Mouse (Mus musculus) CH12.LX (cell line): Measurements from ENCODE around the gene Ndufc2.

Experiments
- CHD2 ChIP-seq: IDR thresholded peaks from 2 replicates; pipeline ENCODE4 v1.6.1; 2011; ENCODE audit warnings: low read length, improper control_type of control experiment
- CTCF ChIP-seq, 2 experiments: IDR thresholded peaks in 1 of 2; conservative IDR thresholded peaks in 1 of 2; 2 replicates each; pipeline ENCODE4 v1.5.1; 2011 to 2012; ENCODE audit warnings: low read depth in 2 of 2, low read length in 2 of 2, improper control_type of control experiment in 1 of 2, inconsistent platforms in 1 of 2, mild to moderate bottlenecking in 1 of 2, moderate library complexity in 1 of 2
- HCFC1 ChIP-seq: IDR thresholded peaks from 2 replicates; pipeline ENCODE4 v1.6.1; 2012; ENCODE audit warnings: low read depth, mild to moderate bottlenecking, inconsistent platforms, low read length, improper control_type of control experiment
- POLR2AphosphoS2 ChIP-seq: IDR thresholded peaks from 2 replicates; pipeline ENCODE4 v1.6.1; 2011; ENCODE audit warnings: low read depth, low read length, improper control_type of control experiment
- RAD21 ChIP-seq: IDR thresholded peaks from 2 replicates; pipeline ENCODE4 v1.6.1; 2011; ENCODE audit warnings: low read depth, mild to moderate bottlenecking, low read length, improper control_type of control experiment, moderate library complexity
- USF1 ChIP-seq: IDR thresholded peaks from 2 replicates; pipeline ENCODE4 v1.6.1; 2014; ENCODE audit warnings: low read depth, mild to moderate bottlenecking, inconsistent platforms, low read length, improper control_type of control experiment
- ZC3H11A ChIP-seq: IDR thresholded peaks from 2 replicates; pipeline ENCODE4 v1.6.1; 2012; ENCODE audit warnings: low read depth, mild to moderate bottlenecking, inconsistent platforms, low read length, improper control_type of control experiment

GRCm38 (mm10) chr7:97388541-97388940, 11.3 kb upstream of the Ndufc2 start:
- no peak for TF ChIP-seq USF1
- TF ChIP-seq ZC3H11A = no peak
- no peak for TF ChIP-seq RAD21
- TF ChIP-seq HCFC1 = no peak
- no peak for TF ChIP-seq POLR2AphosphoS2
- no peak for TF ChIP-seq CTCF (conservative IDR thresholded peaks at IDR 0.05 in 1 of 2, IDR thresholded peaks at IDR 0.05 in 1 of 2; ENCODE audit: low read depth in 2 of 2, low read length in 2 of 2)
- no peak for TF ChIP-seq CHD2
